Mouse (Mus musculus): ENCODE data around the gene Mtmr12.
"Not testable (repeated sequence)": the region's sequence is repeated elsewhere in the genome, so short reads cannot be mapped to it uniquely, and the experiment has no call there.

The Mtmr12 gene

DNA sequence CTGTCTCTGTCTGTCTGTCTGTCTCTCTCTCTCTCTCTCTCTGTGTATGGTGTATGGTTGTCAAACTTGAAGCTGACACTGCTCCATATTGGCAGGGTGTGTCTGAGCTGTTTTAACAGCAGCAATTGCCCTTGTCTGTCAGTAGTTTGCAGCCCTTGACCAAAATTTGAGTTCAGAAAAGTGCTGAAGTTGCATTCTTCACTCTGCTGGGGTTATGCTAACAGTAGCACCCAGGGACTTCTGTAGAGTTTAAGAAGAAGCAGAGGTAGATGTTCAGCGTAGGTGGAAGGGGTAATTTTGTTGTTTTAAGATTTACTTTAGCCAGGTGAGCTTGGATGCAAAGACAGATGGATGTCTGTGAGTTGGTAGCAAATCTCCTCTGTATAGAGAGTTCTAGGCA is 7.4 kb downstream of the Mtmr12 start:
- DNase-seq = no peak

DNA sequence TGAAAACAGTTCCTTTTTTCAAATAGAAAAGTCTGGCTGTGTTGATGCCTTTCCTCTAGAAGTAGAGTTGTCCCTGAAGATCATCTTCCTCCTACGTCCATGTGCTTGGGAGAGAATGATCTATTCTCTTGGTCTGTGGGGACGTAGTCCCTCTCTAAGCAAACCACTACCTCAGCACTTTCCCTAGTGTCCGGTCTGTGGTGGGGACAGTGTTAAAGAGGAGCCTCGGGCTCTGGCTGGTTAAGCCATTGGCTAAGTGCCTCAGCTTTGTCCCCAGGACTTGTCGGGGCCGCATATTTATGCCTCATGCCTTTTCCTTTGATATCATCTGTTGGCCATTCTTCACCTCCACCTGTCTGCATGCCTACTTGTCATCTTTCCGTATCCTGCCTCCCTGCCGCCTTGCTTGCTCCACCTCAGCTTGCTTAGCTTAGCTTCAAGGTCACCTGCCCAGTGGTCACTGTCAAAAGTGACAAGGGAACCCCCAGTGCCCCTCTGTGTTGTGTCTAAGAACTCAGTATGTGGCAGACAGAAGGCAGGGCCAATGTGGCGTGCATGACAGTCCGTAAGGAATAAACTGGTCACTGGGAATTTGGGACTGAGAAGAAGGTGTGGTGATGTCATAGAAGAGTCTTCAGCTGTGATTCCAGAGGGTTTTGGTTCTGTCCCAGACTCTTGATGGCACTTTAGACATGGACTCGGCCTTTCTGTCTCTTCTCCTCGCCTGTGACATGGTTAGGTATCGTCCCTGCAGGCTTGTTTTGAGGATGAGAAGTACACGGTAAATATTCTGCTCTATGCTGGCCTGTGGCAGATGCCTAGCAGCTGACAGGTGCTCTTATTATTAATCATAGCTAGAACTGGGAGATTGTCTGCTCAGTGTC is 9.9 kb downstream of the Mtmr12 start:
- DNase-seq = no peak

DNA sequence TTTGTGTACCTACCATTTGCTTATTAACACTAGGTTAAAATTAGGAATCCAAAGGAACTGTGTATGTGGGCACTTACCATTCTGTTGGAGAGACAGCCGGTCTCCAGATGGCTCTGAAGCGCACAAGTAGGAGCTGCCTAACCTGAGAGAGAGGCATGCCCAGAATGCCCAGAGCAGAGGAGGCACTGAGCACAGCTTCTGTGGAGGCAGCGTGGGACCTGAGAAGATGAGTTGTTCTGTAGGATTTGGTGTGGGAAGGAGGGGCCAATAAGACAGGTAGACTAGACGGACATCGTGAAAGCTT is 10.5 kb downstream of the Mtmr12 start:
- no peak for DNase-seq

DNA sequence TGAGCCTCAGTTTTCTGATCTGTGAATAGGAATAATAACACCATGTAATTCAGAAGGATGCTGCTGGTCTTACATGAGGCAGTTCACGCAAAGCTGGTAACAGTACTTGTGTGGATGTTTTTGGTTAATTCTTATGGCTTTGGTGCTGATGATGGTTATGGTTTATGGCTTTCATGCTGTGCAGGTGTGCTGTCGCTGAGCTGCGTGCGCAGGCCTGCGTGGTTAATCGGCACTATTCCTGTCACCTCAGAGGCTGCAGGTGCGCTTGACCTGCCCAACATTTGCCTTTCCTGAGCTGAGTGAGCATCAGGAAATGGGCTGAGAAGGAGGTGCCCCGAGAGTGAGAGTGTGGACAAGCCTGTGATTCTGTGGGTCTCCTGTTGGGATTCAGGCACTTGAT is 11.3 kb downstream of the Mtmr12 start:
- DNase-seq = no peak

DNA sequence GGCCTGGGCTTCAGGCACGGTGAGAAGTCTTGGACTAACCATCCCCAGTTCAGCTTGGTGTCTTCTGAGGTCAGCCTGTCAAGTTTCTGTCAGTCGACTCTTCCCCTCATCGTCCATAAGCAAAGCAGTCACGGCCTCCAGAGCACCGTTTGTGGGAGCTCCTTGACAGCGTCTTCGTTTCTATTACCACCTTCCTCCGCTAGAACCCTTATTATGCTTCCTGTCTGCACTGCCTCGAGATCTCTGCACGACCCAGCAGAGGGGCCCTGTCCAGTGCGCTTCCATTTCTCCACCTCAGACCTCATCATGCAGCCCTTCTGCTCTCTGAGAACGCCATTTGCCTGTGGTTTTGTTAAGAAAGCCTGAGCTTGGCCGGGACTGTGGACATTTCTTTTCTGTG is 12.0 kb downstream of the Mtmr12 start:
- DNase-seq = no peak

DNA sequence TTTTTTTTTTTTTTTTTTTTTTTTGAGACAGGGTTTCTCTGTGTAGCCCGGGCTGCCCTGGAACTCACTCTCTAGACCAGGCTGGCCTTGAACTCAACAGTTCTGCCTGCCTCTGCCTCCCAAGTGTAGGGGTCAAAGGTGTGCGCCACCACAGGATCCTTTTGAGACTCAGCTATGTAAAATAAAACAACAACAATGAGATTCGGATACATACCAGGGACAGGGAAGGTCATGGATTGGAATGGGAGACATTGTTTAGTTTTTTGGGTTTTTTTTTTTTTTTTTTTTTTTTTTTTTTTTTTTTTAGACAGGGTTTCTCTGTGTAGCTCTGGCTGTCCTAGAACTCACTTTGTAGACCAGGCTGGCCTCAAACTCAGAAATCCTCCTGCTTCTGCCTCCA is 12.5 kb downstream of the Mtmr12 start:
- not testable (repeated sequence) for DNase-seq

DNA sequence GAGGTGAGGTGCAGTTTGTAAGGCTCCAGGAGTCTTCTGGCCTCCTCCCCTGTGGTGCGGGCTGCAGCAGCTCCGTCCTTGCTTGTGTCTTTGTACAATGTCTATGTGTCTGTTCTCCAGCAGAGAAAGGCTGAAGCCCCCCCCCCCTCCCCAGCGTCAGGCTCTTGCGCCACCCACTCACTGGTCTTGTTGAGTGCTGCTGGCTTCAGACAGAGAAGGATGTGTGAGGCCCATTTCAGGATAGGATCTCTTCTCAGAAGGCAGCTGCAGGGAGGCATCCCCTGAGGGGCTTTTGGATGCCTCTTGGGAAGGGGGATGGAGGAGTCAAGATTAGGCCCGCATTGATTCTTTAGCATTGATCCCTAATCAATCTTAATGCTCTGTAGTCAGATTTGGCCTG is 13.0 kb downstream of the Mtmr12 start:
- no peak for DNase-seq

DNA sequence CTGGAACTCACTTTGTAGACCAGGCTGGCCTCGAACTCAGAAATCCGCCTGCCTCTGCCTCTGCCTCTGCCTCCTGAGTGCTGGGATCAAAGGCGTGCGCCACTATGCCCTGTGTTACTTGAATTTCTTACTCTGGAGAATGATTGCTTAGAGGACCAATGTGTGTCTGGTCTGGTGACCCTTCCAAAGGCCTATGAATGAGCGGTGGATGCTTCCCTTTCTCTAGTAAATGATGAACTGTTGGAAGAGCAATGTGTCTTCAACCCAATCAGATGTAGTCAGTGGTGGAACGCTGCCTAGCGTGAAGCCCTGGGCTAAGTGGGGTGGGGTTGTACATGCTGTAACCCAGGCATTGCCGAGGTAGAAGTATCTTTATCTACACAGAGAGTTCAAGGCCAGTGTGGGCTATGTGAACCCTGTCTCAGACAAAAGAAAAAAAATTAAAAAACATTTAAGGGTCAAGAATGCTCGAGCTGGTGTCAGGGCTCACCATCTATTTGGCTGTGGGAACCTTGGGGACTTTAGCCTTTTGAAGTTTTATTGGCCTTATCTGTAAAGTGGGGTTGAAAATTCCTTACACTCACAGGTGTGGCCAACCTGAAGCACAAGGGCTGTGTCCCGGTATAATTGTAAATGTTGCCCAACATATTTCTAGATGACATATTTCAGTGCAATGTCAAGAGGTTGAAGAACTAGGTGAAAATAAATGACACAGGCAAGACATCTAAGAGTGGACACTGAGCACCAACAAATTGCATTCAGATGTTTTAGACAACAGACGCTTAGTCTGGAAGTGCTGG is 14.0 kb downstream of the Mtmr12 start:
- DNase-seq = no peak

DNA sequence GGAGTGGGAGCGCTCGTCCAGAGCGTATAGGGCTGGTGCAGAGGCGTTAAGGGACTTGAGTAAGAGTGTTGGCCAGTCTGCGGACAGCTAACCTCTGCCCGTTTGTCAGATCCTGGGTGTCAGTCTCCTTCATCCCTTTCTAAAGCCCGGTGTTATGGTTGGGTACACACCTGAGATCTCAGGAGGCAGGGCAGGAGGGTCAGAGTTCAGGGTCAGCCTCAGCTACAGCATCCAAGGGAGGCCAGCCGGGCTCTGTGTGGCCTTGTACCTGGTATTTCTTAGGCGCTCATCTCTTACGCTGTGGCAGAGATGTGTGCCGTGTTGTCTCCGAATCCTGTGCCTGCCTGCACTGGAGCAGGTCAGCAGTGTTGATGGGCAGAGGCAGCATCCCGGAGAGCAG is 16.3 kb downstream of the Mtmr12 start:
- no peak for DNase-seq

DNA sequence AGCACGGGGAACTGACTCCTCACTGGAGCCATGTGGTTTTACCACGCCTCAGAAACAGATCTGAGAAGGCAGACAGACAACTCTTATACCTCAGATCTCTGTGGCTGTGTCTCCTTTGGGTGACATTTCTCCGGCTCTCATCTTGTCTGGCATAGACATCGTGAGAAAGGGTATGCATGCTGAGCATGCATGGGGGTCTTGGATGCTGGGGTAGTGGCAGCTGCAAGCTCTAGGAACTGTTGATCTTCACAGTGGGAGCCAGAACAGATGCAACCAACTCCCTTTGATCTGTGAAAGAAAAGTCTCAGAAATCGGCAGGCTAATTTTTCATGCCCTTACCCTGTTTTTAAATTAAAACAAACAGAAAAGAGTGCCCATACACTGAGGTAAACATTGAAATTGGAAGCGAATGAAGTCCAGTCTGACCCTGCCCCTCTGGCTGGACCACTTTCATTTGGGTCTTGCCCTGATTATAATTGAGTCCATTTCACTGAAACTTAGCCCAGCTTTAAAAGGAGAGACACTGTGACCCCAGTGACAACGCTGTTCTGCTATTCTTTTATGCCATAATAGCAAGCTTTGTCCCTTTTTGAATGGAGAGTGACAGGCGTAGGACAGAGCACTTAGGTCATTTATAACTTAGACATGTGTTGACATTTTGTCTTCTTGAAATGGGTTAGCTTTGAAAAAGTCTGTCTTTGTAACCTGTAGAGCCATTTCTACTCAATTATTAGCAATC is 17.9 kb downstream of the Mtmr12 start:
- DNase-seq = no peak

DNA sequence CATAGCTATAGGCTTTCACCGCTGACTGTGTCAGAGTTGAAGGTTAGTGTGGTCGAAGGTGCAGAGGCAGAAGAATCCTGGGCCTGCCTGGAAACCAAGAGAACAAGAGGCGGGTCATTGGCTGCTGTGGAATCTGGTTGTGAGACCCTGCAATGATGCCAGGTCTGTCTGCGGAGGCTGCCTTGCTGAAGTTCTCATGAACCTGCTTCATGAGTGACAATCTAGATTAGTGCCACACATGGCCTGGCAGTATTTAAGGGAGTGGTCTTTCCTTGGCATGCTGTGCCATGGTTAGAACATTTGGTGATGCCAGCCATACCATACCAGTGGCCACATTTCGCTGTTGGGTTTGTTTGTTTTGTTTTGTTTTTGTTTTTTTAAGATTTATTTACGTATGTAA is 18.6 kb downstream of the Mtmr12 start:
- DNase-seq = no peak

DNA sequence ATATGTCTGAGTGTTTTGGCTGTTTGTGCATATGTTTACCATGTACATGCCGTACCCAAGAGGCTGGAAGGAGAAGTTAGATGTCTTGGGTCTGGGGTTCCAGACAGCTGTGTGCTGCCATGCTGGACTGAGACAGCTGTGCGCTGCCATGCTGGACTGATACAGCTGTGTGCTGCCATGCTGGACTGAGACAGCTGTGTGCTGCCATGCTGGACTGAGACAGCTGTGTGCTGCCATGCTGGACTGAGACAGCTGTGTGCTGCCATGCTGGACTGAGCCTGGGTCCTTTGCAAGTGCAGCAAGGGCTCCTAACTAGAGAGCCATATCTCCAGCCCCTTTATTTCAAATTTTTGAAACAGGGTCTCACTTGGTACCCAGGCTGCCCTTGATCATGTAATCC is 19.4 kb downstream of the Mtmr12 start:
- DNase-seq = no peak

DNA sequence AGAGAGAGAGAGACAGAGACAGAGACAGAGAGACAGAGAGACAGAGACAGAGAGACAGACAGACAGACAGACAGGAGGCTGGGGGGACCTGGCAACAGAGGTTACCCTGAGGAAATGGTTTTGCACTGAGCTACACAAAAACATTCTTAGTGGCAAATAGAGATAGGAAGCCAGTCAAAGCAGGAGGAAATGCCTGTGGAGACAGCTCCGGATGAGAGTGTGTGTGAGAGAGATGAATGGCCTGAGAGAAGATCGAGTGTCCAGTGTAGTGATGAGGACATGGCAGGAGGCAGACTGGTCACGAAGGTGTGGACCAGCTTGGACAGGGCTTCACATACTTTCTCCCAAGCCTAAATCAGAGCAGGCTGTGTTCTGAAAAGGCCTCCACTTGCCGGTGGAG is 20.2 kb downstream of the Mtmr12 start:
- DNase-seq = no peak

DNA sequence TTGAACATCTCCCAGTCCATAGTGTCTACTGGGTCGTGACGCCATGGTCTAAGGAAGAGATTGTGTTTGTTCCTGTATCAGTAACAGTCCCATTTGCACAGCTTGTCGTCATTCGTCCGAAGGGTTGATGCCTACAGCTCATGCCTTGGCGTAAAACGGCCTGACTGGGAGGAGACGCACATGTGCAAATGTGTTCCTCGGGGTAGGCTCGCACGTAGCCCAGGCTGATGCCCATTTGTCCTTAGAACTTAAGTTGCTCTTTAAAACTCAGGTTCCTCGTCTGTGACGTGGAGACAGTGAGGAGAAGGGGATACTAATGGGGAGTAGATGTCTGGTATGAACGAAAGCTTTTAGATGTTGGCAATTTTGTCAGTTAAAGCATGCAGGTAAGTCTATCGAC is 22.1 kb downstream of the Mtmr12 start:
- no peak for DNase-seq

DNA sequence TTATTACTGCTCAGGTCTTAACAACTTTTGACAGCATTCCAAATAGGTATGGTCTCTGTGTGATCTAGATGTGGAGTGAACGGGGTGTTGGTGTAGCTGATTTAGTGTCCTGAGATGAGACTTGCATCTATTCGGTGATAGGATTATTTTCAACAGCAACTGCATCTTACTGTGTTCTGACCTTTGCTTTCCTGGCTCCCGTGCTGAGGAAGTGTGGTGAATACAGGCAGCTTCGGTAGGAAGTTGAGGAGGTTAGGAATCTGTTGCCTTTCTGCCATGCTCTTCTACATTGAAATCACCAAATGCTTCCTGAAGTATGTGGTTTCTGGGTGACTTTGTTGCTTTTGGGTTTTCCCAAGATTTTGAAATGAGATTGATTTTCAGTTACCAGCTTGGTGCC is 22.5 kb downstream of the Mtmr12 start:
- no peak for DNase-seq

DNA sequence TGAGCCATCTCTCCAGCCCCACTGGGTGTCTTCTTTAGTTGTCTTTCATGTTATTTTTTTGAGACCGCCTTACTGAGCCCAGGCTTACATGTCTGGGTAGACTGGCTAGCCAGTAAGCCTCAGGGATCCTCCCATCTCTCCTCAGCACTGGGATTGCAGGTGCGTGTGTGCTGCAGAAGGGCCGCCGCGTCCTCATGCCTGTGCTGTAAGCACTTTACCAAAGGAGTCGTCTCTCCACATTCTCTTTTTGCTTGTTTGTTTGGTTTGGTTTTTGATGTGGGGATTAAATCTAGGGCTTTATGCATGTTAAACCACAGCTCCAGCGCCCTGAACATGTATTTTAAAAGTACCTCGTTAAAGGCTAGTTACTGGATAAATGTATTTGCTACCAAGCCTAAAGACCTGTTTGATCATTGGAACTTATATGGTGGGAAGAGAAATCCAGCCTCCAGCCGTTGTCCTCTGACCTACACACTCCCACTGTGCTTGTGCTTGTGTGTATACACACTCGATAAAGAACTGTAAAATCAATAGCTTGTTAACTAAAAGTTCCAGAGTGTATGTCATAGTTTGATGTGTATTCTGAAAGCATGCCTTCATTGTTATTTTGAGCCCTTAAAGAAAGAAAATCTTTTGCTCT is 24.9 kb downstream of the Mtmr12 start:
- no peak for DNase-seq

DNA sequence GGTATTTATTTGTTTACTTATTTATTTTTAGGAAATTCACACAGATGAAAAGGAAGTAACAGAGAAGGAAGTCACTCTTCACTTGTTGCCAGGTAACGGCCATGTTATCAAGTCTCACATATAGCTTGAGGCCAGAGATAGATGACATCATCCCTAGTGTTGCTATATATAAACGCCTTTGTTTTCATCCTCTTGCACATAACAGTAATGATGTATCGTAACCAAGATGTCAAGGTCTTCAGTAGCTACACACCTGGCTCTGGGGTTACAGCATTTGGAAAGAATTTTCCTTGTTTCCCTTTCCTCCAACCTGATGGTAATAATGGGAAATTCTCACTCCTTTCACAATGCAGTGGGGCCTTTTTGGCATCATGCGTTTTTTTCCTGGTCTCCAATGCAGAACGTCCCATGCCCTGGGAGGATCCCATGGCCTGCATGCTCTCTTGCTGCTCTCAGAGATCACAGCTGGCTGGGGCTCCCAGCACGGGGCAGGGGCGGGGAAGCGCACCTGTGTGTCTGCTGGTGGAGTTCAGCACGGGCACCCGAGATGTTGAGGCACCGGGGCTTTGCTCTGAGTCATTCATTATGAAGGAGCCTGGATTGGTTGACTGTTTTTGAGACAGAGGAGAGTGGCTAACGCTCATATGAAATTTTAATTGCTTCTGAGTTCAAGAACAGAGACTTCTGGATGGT is 25.6 kb downstream of the Mtmr12 start:
- no peak for DNase-seq

DNA sequence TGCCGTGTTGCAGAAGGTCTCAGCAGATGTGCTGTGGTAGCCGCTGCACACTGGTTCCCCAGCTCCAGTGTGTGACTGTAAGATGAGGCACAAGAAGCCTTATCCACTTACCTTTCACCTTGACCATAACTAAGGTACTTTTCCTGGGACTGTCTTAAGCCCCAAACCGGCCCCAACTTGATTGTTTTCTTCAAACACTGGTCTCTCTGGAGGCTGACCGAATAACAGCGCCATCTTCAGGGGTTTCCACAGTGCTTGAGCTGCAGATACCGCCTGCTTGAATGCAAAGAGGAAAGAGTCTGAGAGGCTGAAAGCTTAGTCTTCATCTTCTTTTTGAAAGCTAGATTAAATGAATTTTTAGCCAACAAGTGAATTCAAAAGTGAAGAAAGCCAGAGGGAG is 26.6 kb downstream of the Mtmr12 start:
- DNase-seq = no peak

DNA sequence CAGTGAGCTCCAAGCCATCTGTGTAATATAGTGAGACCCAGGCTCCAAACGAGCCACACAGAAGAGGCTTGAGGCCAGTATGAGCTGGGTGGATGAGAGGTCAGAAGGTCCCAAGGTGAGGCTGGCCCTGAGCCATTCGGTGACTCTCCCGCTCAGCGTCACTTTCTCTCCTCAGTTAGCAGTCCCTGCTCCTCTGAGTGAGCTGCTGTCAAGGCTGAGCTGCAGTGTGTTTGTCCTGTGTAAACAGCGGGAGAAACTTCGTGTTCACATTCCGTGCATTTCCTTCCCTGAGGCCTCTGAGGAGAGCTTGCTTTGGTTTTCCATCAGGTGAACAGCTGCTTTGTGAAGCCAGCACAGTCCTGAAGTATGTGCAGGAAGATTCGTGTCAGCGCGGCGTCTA is 27.6 kb downstream of the Mtmr12 start:
- DNase-seq = peak; percentile 39 to 63

DNA sequence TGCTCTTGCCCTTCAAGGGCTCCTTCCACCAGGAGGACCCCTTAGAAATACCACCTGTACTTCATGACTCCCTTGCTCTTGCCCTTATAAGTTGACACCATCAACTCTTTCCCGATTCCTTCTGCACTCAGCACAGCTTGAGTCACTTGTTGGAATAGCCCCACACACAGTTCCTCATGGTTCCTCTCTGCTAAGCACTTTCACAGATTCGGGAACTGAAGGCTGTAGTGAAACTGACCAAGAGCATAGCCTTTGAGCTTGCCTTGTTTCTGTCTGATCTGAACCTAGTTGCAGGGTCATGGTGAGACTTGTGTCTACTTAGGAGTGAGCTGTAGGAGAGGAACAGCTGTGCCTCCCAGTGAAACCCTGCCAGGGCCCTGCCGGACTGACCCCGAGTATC is 28.2 kb downstream of the Mtmr12 start:
- DNase-seq = no peak

DNA sequence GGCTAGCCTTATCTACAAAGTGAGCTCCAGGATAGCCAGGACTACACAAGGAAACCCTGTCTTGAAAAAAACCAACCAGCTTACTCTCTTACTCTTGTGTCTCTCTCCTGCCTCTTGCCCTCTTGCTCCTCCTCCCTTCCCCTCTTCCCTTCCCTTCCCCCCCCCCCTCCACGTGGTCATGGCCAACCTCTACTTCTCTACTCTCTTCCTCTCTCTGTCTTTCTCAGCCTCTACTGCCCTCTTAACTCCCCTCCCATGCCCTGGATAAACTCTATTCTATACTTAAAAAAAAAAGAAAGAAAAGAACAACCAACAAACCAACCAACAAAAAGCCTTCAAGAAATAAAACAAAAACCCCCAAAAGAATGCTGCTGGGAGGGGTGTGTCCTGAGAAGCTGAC is 30.7 kb downstream of the Mtmr12 start:
- no peak for DNase-seq

DNA sequence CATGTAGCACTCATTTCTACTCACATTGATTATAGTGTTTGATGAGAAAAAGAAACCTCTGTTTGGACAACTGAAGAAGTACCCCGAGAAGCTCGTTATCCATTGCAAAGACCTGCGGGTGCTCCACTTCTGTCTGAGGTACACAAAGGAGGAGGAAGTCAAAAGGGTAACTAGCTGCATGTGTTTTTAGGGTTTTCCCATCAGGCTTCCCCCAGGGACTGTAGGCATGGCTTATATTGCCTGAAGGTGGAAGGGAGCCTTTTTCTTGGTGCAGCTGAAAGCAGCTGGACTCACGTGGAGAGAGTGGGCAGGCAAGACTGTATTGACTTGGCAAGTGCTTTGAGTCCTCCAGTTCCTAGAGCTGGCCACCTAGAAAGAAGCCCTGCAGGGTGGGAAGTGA is 31.2 kb downstream of the Mtmr12 start:
- DNase-seq = no peak

DNA sequence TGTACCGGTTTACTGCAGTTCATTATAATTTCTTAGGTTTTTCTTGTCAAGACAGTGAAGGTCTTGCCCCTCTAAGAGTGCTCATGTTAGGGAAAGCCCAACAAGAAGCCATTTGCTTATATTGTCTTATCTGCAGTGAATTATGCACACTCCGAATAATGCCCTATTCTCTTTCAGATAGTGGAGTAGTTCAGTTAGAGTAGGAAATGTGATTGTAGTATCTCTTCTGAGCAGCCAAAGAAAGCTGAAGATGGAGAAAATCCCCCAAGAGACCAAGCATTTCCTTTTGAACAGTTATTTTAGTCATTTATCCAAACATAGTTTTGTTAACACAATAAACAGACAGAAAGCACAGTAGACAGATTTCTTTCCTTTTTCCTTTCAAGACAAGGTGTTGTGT is 32.1 kb downstream of the Mtmr12 start:
- no peak for DNase-seq
